Comparison of ENCODE assay signal across 28 mouse cellular contexts in the genomic region with DNA sequence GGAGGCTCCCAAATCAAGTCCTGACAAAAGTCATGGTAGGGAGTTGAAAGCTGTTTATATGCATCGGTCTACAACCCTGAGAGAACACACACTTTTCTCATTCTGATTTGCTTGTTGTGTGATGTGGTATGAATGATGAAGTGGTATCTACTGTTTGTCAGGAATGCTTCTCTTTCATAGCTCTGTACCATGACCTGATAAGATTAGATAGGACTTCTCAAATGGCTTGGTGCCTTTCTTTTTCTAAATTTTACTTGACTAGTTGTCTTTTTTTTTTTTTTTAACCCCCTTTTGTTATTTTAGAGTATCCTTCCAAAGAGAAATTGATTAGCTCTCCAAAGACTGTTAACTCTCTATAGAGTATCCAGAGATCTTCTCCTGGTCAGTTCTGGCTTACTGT.
"Had no signal": no experiment of that assay in that cellular context is flagged by ENCODE, and none has a peak within 500 bp of the region (broad histone marks: within the 10 kb centered on the region; RNA-seq: fewer than 3 reads in every experiment).

No protein-coding gene starts in this region.

- H3K27ac ChIP-seq: limb, embryonic 10.5 days; limb, embryonic 12.5 days; limb, embryonic 13.5 days; limb, embryonic 15.5 days; liver, embryonic 12.5 days; liver, embryonic 13.5 days; liver, embryonic 14.5 days; liver, embryonic 15.5 days; lung, embryonic 15.5 days; macrophage; midbrain, embryonic 10.5 days; midbrain, embryonic 12.5 days; midbrain, embryonic 13.5 days; midbrain, embryonic 15.5 days; neural tube, embryonic 12.5 days had no signal

- H3K27me3 ChIP-seq: limb, embryonic 12.5 days; limb, embryonic 13.5 days; limb, embryonic 15.5 days; liver, embryonic 12.5 days; liver, embryonic 13.5 days; liver, embryonic 15.5 days; lung, embryonic 15.5 days; megakaryocyte, embryonic 14.5 days; midbrain, embryonic 12.5 days; midbrain, embryonic 13.5 days; midbrain, embryonic 15.5 days; neural tube, embryonic 12.5 days had no signal

- H3K9ac ChIP-seq: limb, embryonic 12.5 days; limb, embryonic 13.5 days; limb, embryonic 15.5 days; liver, embryonic 12.5 days; liver, embryonic 13.5 days; liver, embryonic 14.5 days; liver, embryonic 15.5 days; liver, postnatal 0 days; lung, embryonic 14.5 days; lung, embryonic 15.5 days; midbrain, embryonic 12.5 days; midbrain, embryonic 13.5 days; midbrain, embryonic 15.5 days; neural tube, embryonic 12.5 days had no signal

- H3K4me3 ChIP-seq: limb, embryonic 10.5 days; limb, embryonic 12.5 days; limb, embryonic 13.5 days; limb, embryonic 15.5 days; liver, embryonic 12.5 days; liver, embryonic 13.5 days; liver, embryonic 15.5 days; lung, embryonic 15.5 days; megakaryocyte, embryonic 14.5 days; midbrain, embryonic 10.5 days; midbrain, embryonic 12.5 days; midbrain, embryonic 13.5 days; midbrain, embryonic 15.5 days; myocyte; neural tube, embryonic 12.5 days had no signal

- H3K9me3 ChIP-seq: limb, embryonic 10.5 days; limb, embryonic 12.5 days; limb, embryonic 13.5 days; limb, embryonic 15.5 days; liver, embryonic 12.5 days; liver, embryonic 13.5 days; liver, embryonic 15.5 days; lung, embryonic 15.5 days; megakaryocyte, embryonic 14.5 days; midbrain, embryonic 10.5 days; midbrain, embryonic 12.5 days; midbrain, embryonic 13.5 days; midbrain, embryonic 15.5 days; neural tube, embryonic 12.5 days had no signal

- DNase-seq: left cerebral cortex, postnatal 4 days; liver; liver, embryonic 13.5 days; liver, postnatal 0 days; lung, adult 18-20 months; lung, adult 2 months; lung, embryonic 14.5 days; lung, postnatal 10 days; lung, postnatal 14 days; lung, postnatal 36 days; lung, postnatal 4 days; midbrain, embryonic 14.5 days had no signal

- H3K4me1 ChIP-seq: limb, embryonic 10.5 days; limb, embryonic 12.5 days; limb, embryonic 13.5 days; limb, embryonic 15.5 days; liver, embryonic 12.5 days; liver, embryonic 13.5 days; liver, embryonic 15.5 days; lung, embryonic 15.5 days; midbrain, embryonic 10.5 days; midbrain, embryonic 12.5 days; midbrain, embryonic 13.5 days; midbrain, embryonic 15.5 days; neural tube, embryonic 12.5 days had no signal
